Comparison of ENCODE assay signal across 13 mouse cellular contexts in the genomic region with DNA sequence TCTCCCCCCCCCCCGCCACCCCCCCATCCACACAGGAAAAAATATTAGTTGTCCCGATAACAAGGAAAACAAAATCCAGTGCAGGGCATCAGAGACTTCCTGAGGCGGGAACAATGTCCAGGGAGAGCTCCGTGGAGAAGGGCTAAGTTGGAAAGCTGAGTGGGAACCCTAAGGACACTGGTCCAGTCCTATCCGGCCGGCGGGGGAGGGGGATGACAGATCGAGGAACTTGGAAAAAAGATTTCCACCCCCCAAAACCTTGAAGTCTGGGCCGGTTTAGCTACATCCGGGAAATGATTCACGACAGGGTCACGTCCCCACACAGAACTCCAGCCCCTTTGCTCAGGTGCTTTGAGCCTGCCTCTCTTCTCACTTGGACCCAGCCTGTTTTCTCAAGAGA. TPM values are rescaled to one million over a fixed set of nuclear protein-coding genes. Genes with fewer than 3 reads are reported as not detected.
A peak's percentile ranks its signal among the peaks of the same experiment; 100 is the strongest.
DNase-seq lines count a peak whose midpoint lies in the region; ATAC-seq lines count a peak whose summit lies in the region.
"Had no signal": no experiment of that assay in that cellular context is flagged by ENCODE, and none has a peak within 500 bp of the region (broad histone marks: within the 10 kb centered on the region; RNA-seq: fewer than 3 reads in every experiment).

No protein-coding gene starts in this region.

- H3K27ac ChIP-seq in heart, embryonic 12.5 days (ENCODE audit: poor library complexity, severe bottlenecking): peak overlapping the region; percentile 48
- H3K27ac ChIP-seq in kidney, embryonic 16.5 days (ENCODE audit: low read length): peak overlapping the region; percentile 66; the same call in 1 of the 2 replicates
- H3K27ac ChIP-seq: hindbrain, embryonic 13.5 days; liver, embryonic 13.5 days had no signal

- H3K9me3 ChIP-seq in heart, embryonic 12.5 days (replicated peaks): 0 out of 2 replicates have a peak, but pooled peaks cover 3% of the 10 kb centered on the region
- H3K9me3 ChIP-seq in kidney, embryonic 16.5 days (ENCODE audit: low read length): peaks cover 4% of the 10 kb centered on the region; the same call in 1 of the 2 replicates
- H3K9me3 ChIP-seq: hindbrain, embryonic 13.5 days; liver, embryonic 13.5 days had no signal

- no peak overlapping the region for H3K9ac ChIP-seq in heart, embryonic 12.5 days
- no peak overlapping the region for H3K9ac ChIP-seq in kidney, embryonic 16.5 days (replicated peaks; ENCODE audit: low read length)
- H3K9ac ChIP-seq: hindbrain, embryonic 13.5 days; liver, embryonic 13.5 days had no signal

- peak; percentile 51 for ATAC-seq in heart, embryonic 12.5 days (ENCODE audit: insufficient number of reproducible peaks, low FRiP score)
- peak; percentile 46; the same call in 1 of the 2 replicates for ATAC-seq in kidney, embryonic 16.5 days (ENCODE audit: low FRiP score, low TSS enrichment)

- H3K27me3 ChIP-seq in heart, embryonic 12.5 days (replicated peaks): no peaks in the 10 kb centered on the region; the same call in none of the 2 replicates
- no peaks in the 10 kb centered on the region for H3K27me3 ChIP-seq in kidney, embryonic 16.5 days (ENCODE audit: insufficient read depth, low read length)
- H3K27me3 ChIP-seq: liver, embryonic 13.5 days had no signal

- DNase-seq in heart, adult 11 months: peak; percentile 98
- DNase-seq in heart, postnatal 36 days: no peak
- peak; percentile 39 for DNase-seq in lung, postnatal 14 days
- DNase-seq in thymus, postnatal 14 days: no peak
- DNase-seq in ovary, postnatal 36 days (ENCODE audit: low spot score): no peak
- no peak for DNase-seq in cerebellum, adult 8-10 months
- DNase-seq: cerebellum, adult 11 months; layer of hippocampus, adult 9-11 months; liver, embryonic 13.5 days had no signal

- H3K4me3 ChIP-seq in heart, embryonic 12.5 days: no peak overlapping the region
- no peak overlapping the region for H3K4me3 ChIP-seq in kidney, embryonic 16.5 days (ENCODE audit: low read length)
- H3K4me3 ChIP-seq: hindbrain, embryonic 13.5 days; liver, embryonic 13.5 days; myocyte had no signal

- no peaks in the 10 kb centered on the region for H3K36me3 ChIP-seq in heart, embryonic 12.5 days
- H3K36me3 ChIP-seq in kidney, embryonic 16.5 days (ENCODE audit: insufficient read depth, low read length): no peaks in the 10 kb centered on the region
- H3K36me3 ChIP-seq: hindbrain, embryonic 13.5 days; liver, embryonic 13.5 days had no signal

- peaks cover 19% of the 10 kb centered on the region for H3K4me1 ChIP-seq in heart, embryonic 12.5 days (replicated peaks)
- H3K4me1 ChIP-seq in kidney, embryonic 16.5 days (ENCODE audit: insufficient read depth, low read length): peaks cover 21% of the 10 kb centered on the region

- H3K4me2 ChIP-seq in heart, embryonic 12.5 days: no peak overlapping the region
- H3K4me2 ChIP-seq in kidney, embryonic 16.5 days (replicated peaks; ENCODE audit: low read depth, low read length): no peak overlapping the region; the same call in 1 of the 2 replicates
- H3K4me2 ChIP-seq: hindbrain, embryonic 13.5 days; liver, embryonic 13.5 days had no signal

- 38% methylated on average over 12 of the region's 12 CpGs for WGBS in heart, embryonic 12.5 days
- 22% methylated on average over 12 of the region's 12 CpGs for WGBS in kidney, embryonic 16.5 days

- intact Hi-C loops in heart, postnatal 36 days (cut with DNase I): loop anchor here (1.0 kb wide), 1 partner anchor 15 kb away; no protein-coding TSS in a partner anchor

RNA-seq across cellular contexts. Expression of gene Dll4, which starts 14.0 kb away (rescaled TPM):
- 10 to 100 TPM; 16.3 to 22.1 TPM for total RNA-seq in heart, postnatal 36 days (2021)
- 6.5 and 6.8 TPM in 2 replicates for polyA plus RNA-seq in heart, embryonic 12.5 days (2016; fragmentation: Nextera tagmentation; extraction: Ambion mirVana)
- 12.9 and 13.5 TPM in 2 replicates for polyA plus RNA-seq in kidney, embryonic 16.5 days (2015; fragmentation: Nextera tagmentation; extraction: Ambion mirVana)
- polyA plus RNA-seq: myocyte had no signal

RNA-seq across cellular contexts. Expression of gene Vps18, which starts 23.0 kb away (rescaled TPM):
- 10 to 100 TPM; 13.5 to 13.9 TPM for total RNA-seq in heart, postnatal 36 days (2021)
- polyA plus RNA-seq in heart, embryonic 12.5 days (2016; fragmentation: Nextera tagmentation; extraction: Ambion mirVana): 15.2 and 15.8 TPM in 2 replicates
- polyA plus RNA-seq in kidney, embryonic 16.5 days (2015; fragmentation: Nextera tagmentation; extraction: Ambion mirVana): 23.0 and 23.1 TPM in 2 replicates

RNA-seq across cellular contexts. Expression of gene Chac1, which starts 39.5 kb away (rescaled TPM):
- total RNA-seq in heart, postnatal 36 days (2021): 10 to 100 TPM; 11.3 to 12.3 TPM
- 0.12 and 0.31 TPM in 2 replicates for polyA plus RNA-seq in heart, embryonic 12.5 days (2016; fragmentation: Nextera tagmentation; extraction: Ambion mirVana)
- 0.86 and 1.3 TPM in 2 replicates for polyA plus RNA-seq in kidney, embryonic 16.5 days (2015; fragmentation: Nextera tagmentation; extraction: Ambion mirVana)

RNA-seq across cellular contexts. Expression of gene Rhov, which starts 40.5 kb away (rescaled TPM):
- total RNA-seq in heart, postnatal 36 days (2021): not detected
- 0.10 and 0.13 TPM in 2 replicates for polyA plus RNA-seq in heart, embryonic 12.5 days (2016; fragmentation: Nextera tagmentation; extraction: Ambion mirVana)
- 1.8 and 2.3 TPM in 2 replicates for polyA plus RNA-seq in kidney, embryonic 16.5 days (2015; fragmentation: Nextera tagmentation; extraction: Ambion mirVana)

Comparison
In these comparisons a context has a peak if more than half of its experiments do, and no peak if none do; other contexts are left out.
1. DNase-seq: peak in heart, adult 11 months (single experiment) and lung, postnatal 14 days (single experiment); none in heart, postnatal 36 days (0 of 2), thymus, postnatal 14 days (single experiment), ovary, postnatal 36 days (single experiment) and cerebellum, adult 8-10 months (single experiment).